Mouse (Mus musculus): ENCODE results near the gene Litaf. TPM values are rescaled to one million over a fixed set of nuclear protein-coding genes. Genes with fewer than 3 reads are reported as not detected.

The Litaf gene
- total RNA-seq (2023) = 10 to 100 TPM in 1 of 2 experiments, 1 to 10 TPM in 1; 4.4 to 10.7 TPM

DNA sequence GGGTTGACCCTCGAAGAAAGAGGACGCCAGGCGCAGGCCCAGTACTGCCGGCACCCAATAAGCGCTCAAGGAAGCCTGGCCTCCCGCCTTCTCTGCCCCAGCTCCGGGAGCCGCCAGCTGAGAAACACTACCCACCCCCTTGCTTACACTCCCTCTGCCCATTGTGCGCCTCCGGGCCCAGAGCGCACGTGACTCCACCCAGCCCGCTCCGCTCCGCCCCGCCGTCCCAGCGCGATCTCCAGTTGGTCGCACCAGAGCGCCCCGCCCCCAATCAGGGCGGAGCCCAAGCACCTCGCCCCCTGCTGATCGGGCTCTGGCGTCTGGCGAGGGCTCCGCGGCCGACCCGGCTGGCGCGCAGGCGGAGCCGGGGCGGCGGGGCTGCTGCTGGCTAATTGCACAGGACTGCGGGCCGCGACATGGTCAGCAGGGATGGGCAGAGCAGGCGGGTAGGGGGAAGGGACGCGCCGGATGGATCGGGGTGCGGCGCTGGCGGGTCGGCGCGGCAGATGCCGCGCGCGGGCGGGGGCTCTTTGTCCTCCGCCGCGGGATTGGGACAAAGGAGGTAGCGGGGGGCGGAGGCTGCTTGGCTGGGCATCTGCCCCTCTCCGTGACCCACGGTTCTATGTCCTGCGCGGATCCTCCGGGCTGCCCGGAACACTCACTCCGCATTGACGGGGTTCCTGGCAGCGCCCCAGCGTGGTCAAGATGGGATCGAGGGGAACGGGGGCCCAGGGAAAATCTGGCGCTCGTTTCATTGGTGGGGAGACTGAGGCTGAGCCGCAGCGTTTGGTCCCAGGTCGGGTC is at the start of gene Litaf:
Litaf (minus strand) TSS at position 129 of the 804 bp plus-strand sequence.

DNA sequence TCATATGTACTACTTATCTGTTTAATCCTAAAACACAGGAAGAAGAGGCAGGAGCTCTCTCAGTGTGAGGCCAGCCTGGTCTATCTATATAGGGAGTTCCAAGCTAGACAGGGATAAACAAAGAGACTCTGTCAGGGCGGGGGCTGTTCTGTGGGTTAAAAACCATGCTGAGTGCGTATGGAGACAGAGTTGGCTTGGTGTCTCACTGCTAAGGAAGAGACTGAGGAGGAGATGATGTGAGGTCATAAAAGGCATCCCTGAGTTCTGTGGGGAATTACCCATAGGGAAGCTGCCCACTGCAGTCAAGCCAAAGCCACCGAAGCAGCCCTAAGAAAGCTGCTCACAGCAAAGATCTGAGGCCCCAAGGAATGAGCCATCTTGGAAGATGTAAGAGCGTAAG is 5.3 kb downstream of the Litaf start, which contains the start of gene Snn:
Snn (plus strand) TSS at position 301 of the 400 bp plus-strand sequence.

Other genes with a start within 250 kb of the Litaf start
- 1 to 10 TPM; 8.1 to 8.7 TPM for gene Rmi2, start 231.1 kb downstream of the Litaf start, total RNA-seq (2023)
- gene Snn, start 5.2 kb downstream of the Litaf start, total RNA-seq (2023) = 1 to 10 TPM; 6.3 to 6.8 TPM
- gene Txndc11, start 68.5 kb upstream of the Litaf start, total RNA-seq (2023) = 10 to 100 TPM; 44.5 to 51.3 TPM
- gene Zc3h7a, start 110.2 kb upstream of the Litaf start, total RNA-seq (2023) = 100 to 1,000 TPM; 332 to 346 TPM
- gene Rsl1d1, start 137.2 kb upstream of the Litaf start, total RNA-seq (2023) = 100 to 1,000 TPM; 148 to 154 TPM
- gene Gspt1, start 188.2 kb upstream of the Litaf start, total RNA-seq (2023) = 10 to 100 TPM; 80.2 to 90.2 TPM
- gene Tnfrsf17, start 247.7 kb upstream of the Litaf start, total RNA-seq (2023) = not detected

All from T-cell, adult 66 days (primary cell).